Mouse (Mus musculus) small intestine, adult 2 months (tissue): ENCODE data around the gene Snph. TPM values are rescaled to one million over a fixed set of nuclear protein-coding genes. Genes with fewer than 3 reads are reported as not detected.

ENCODE experiments used
- H3K27ac ChIP-seq: fragments of 200-500 bp; 2 replicates; pipeline ENCODE4 v1.5.1; 2012; ENCODE audit warnings: low read depth, low read length, control low read depth, inconsistent platforms; ENCODE audit not compliant: insufficient read depth
- H3K27me3 ChIP-seq: fragments of 200-500 bp; 2 replicates; pipeline ENCODE4 v1.6.1; 2012; ENCODE audit warnings: mild to moderate bottlenecking, moderate library complexity, low read length, inconsistent platforms; ENCODE audit not compliant: control insufficient read depth, insufficient read depth
- H3K36me3 ChIP-seq: fragments of 200-500 bp; 2 replicates; pipeline ENCODE4 v1.6.1; 2012; ENCODE audit warnings: mild to moderate bottlenecking, low read length, control low read depth, inconsistent platforms; ENCODE audit not compliant: control insufficient read depth, insufficient read depth
- H3K4me1 ChIP-seq: fragments of 200-500 bp; 2 replicates; pipeline ENCODE4 v1.6.1; 2012; ENCODE audit warnings: low read length, inconsistent platforms, mixed read lengths; ENCODE audit not compliant: control insufficient read depth, insufficient read depth, insufficient read length
- H3K4me3 ChIP-seq: fragments of 200-500 bp; 2 replicates; pipeline ENCODE4 v1.5.1; 2012; ENCODE audit warnings: low read depth, mild to moderate bottlenecking, control low read depth, inconsistent platforms, low read length, moderate library complexity
- CTCF ChIP-seq: fragments of 200-500 bp; IDR thresholded peaks from 2 replicates; pipeline ENCODE4 v1.5.1; 2012; ENCODE audit warnings: low read depth, mild to moderate bottlenecking, control low read depth, inconsistent platforms, low read length, moderate library complexity, mixed read lengths; ENCODE audit not compliant: insufficient replicate concordance, insufficient read length; ENCODE audit errors: extremely low read depth
- POLR2A ChIP-seq: fragments of 200-500 bp; IDR thresholded peaks from 2 replicates; pipeline ENCODE4 v1.6.1; 2012; ENCODE audit warnings: low read depth, mild to moderate bottlenecking, control low read depth, inconsistent platforms, low read length, moderate library complexity
- WGBS: fragments of 180-500 bp; shearing (Covaris S2); methylation state at CpG from one replicate; pipeline ENCODE4 v1.1.7; 2018; 5-methylcytosine and 5-hydroxymethylcytosine counted together
- polyA plus RNA-seq: library from polyadenylated mRNA; depleted of rRNA; stranded (reverse); fragments of >200 nt; gene quantifications from 2 replicates; pipeline ENCODE4 v1.2.3, GENCODE M21; 2012

The Snph gene
- polyA plus RNA-seq, 1 experiment: 21.6 TPM

DNA sequence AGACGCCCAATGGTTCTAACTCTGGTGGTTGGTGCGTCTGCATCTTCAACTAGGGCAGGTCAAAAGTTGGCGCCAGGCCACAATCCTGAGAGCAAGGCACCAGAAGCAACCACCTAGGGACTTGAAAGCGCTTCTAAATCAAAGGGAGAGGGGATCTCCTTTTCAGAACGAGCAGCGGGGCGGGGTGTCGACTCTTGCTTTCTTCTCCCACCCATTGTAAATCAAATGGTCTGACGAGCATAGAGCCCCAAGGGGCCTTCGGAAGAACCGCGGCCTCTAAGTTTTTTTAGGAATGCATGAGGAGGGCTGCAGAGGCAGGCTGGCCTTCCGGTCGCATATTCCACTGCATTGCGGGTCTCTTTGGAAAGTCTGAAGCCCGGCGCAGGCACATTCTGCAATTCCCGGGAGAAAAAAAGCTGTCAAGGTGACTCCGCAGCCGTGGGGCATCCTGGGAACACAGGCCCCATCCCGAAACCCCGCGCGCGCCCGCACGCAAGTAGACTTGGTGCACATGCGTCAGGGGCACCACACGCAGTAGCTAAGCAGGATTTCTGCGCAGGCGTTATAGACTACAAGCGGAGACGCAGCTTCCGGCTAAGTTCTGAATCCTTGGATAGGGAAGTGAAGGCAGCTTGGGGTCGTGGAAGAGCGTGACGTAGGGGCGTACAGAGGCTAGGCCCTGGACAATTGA is 56.5 kb downstream of the Snph start:
- no peak for TF ChIP-seq CTCF
- peak; percentile 62; the same call in 1 of the 2 replicates for TF ChIP-seq POLR2A
- Histone ChIP-seq H3K27me3 (no peaks in the 10 kb centered on the region), H3K4me3 (peak overlapping the region; percentile 69), H3K4me1 (peaks cover 28% of the 10 kb centered on the region), H3K27ac (peak overlapping the region; percentile 81), H3K36me3 (no peaks in the 10 kb centered on the region)
- 1% methylated on average over 38 of the region's 38 CpGs for WGBS

DNA sequence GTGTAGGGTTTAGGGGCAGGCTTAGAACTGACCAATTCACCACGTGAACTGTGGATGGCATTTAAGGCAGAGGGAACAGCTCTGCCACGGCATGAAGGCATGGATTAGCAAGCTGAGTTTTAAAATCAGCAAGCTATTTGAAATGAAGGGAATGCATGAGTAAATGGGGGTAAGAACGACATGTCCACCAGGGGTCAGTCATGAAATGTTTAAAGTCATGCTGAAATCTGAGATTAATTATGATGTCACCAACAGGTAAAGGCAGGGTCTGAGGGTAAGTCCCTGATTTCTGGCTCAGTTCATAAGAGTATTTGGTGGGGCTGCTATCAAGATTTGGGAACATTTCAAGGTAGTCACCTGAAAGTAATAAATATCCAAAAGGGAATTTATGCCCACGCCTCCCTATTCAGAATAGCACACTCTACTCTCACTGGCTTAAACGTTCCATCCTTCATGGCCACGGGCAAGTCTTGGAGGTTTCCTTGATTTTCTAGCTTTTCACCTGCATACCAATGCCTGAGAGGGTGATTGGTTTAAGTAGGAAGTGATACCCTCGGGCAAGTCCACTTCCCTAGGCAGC is 57.2 kb downstream of the Snph start:
- no peaks in the 10 kb centered on the region for H3K27me3 ChIP-seq
- H3K4me3 ChIP-seq: peak overlapping the region; percentile 69
- H3K27ac ChIP-seq: peak overlapping the region; percentile 81
- H3K4me1 ChIP-seq: peaks cover 22% of the 10 kb centered on the region
- H3K36me3 ChIP-seq: no peaks in the 10 kb centered on the region
- whole genome bisulfite sequencing: 16% methylated on average over 7 of the region's 7 CpGs
- TF ChIP-seq POLR2A (no peak), CTCF (peak; percentile 10; the same call in 1 of the 2 replicates)

DNA sequence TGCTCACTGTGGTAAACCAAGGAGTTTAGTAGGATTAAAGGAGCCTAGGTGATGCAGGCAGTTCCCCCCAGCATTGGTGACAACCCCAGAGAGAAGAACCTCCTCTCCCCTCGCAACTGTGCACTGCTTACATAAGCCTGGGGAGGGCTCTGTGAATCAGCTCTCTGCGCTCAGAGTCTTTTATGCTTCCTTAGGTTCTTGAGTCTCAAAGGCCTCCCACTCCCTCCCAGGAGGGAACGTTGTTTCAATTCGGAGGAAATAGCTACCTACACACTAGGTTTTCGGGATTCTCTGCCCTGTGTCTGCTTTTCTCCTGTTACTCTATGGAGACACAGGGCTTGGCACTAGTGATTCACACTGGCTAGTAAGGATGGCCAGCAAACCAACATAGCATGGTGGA is 57.8 kb downstream of the Snph start:
- 0 out of 2 replicates have a peak overlapping the region, but pooled peaks have one; percentile 31 for H3K27ac ChIP-seq
- no peaks in the 10 kb centered on the region for H3K36me3 ChIP-seq
- no peak overlapping the region for H3K4me3 ChIP-seq
- WGBS: 87% methylated on average over 5 of the region's 5 CpGs
- no peaks in the 10 kb centered on the region for H3K27me3 ChIP-seq
- H3K4me1 ChIP-seq: peaks cover 17% of the 10 kb centered on the region
- no peak for TF ChIP-seq CTCF
- TF ChIP-seq POLR2A: no peak

DNA sequence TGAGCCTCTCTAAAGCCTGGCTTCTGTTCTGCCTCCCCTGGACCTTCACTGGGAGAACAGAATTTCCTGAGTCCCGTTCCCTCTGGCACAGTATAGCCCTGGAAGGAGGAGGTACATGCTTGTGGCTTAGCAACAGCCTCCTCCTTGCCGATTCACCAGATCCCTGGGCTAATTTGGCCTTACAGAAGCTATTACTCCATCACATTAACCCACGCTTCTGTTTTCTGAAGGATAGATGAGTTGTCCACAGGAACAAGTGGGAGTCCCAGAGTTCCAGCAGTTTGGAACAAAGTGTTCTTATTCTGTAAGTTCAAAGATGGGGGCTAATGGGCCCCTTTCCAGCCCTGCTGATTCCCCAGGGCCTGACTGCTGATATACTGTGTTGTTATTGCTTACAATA is 58.7 kb downstream of the Snph start:
- no peak overlapping the region for H3K27ac ChIP-seq
- peaks cover 15% of the 10 kb centered on the region for H3K4me1 ChIP-seq
- TF ChIP-seq CTCF (no peak), POLR2A (no peak)
- WGBS: 86% methylated on average over 3 of the region's 3 CpGs
- H3K36me3 ChIP-seq: no peaks in the 10 kb centered on the region
- H3K27me3 ChIP-seq: no peaks in the 10 kb centered on the region
- H3K4me3 ChIP-seq: peak overlapping the region; percentile 15

DNA sequence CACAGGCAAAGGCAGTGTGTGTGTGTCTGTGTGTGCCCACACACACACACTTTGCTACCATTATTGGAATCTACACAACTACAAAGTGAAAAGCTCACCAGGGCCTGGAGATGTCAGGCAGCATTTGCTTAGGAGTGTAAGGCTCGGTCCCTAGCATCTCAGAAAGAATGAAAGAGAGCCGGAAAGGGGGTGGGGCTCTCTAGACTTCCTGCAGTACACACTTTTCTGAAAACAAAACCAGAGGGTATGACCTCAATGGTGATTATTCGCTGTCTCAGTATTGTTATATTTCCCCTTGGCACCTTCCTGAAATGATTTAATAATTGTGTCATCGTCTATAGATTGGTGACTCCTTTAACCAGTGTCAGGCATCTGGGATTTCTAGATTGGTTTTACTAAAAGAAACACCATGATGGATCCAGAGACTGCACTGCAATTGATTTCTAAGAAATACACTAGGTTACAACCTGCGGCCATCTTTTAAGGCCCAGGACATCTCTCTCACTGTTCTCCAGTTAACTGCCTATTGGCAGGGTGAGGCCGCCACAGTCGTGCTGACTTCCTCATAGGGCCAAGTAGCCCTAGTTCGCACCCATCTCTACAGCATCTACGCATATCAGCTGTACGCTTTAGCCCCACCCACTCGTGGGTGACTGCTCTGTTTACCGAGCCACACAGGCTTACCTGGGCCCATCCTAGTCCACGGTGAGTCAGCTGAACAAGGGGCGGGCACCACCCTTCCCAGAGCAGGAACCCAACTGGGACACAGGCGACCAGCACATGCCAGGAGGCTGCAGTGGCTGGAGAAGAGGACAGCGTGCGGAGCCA is 60.3 kb downstream of the Snph start, which contains the start of gene Sdcbp2:
Sdcbp2 (plus strand) TSS at position 750 of the 828 bp plus-strand sequence.
- TF ChIP-seq POLR2A: peak; percentile 84; the same call in 1 of the 2 replicates
- TF ChIP-seq CTCF: no peak
- Histone ChIP-seq H3K4me1 (peaks cover 12% of the 10 kb centered on the region), H3K27ac (peak within 1 kb of the TSS; percentile 90), H3K4me3 (peak within 1 kb of the TSS; percentile 62), H3K36me3 (no peaks in the 10 kb centered on the region), H3K27me3 (no peaks in the 10 kb centered on the region)
- WGBS: 21% methylated on average over 17 of the region's 17 CpGs

DNA sequence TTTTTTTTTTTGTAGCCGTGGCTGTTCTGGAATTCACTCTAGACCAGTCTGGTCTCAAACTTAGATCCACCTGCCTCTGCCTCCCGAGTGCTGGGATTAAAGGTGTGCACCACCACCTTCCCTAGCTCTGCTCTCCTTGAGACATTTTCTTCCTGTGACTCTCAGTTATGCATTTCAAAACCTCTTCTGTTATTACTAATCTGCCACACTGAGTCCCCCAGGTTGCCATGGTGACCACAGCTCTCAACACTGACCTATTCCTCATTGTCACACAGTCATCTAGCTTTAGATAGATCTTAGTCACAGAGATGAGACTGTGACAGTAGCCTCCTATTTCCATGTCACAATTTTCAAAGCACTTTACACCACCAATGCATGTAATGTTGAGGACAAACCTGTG is 62.9 kb downstream of the Snph start:
- H3K27me3 ChIP-seq: no peaks in the 10 kb centered on the region
- WGBS: 82% methylated on average over 2 of the region's 2 CpGs
- no peak overlapping the region for H3K27ac ChIP-seq
- peaks cover 6% of the 10 kb centered on the region for H3K4me1 ChIP-seq
- H3K4me3 ChIP-seq: no peak overlapping the region
- TF ChIP-seq POLR2A: no peak
- TF ChIP-seq CTCF: no peak
- H3K36me3 ChIP-seq: no peaks in the 10 kb centered on the region; the same call in 1 of the 2 replicates
